Mouse (Mus musculus): ENCODE measurements around the gene Ccna1.

Ccna1 gene

GRCm38 (mm10) chr3:55055038-55055746 is at the start of gene Ccna1:
Gene Ccna1 (minus strand): TSS chr3:55055501.
- DNase-seq (ENCODE audit: low spot score in 2 of 2): peak in 1 of 2 experiments; percentile 11

GRCm38 (mm10) chr3:55101092-55101491 is 45.8 kb upstream of the Ccna1 start:
- DNase-seq (ENCODE audit: low spot score in 2 of 2): no peak

GRCm38 (mm10) chr3:55098990-55099389 is 43.7 kb upstream of the Ccna1 start:
- no peak for DNase-seq (ENCODE audit: low spot score in 2 of 2)

DNA sequence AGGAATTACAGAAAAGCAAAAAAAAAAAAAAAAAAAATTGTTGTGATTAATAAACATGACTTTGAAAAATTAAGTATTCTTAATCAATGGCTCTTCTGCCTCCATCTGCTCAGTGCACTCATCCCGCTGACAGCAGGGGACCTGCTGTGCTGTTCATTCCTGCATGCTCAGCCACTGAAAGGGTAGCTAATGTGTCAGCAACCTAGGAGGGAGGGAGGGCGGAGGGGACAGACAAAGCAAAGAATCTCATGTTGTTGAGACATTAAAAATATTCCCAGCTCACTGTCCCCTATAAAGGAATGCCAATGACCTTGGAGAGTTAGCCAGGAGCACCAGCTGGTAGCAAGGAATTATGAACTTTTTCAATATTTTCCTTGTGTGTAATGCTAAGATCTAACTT is 42.7 kb upstream of the Ccna1 start:
- no peak for DNase-seq (ENCODE audit: low spot score in 2 of 2)

DNA sequence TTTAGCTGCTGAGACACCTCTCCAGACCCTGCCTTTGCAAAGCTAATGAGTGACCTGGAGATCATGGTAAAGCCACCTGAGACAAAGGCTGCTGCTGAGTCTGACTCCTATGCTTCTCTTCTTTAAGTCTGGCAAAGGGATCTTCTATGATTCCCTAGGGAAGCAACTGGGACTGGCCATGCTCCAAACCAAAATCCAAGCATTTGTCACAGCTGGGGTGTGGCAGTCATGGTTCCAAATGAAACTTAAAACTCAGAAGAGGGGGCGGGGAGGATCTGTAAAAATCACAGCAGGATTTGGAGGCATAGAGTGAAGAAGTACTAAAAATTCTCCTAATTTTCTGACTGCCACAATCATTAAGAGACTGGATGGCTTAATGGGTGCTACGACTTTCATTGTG is 41.9 kb upstream of the Ccna1 start:
- no peak for DNase-seq (ENCODE audit: low spot score in 2 of 2)

GRCm38 (mm10) chr3:55096655-55097005 is 41.3 kb upstream of the Ccna1 start:
- no peak for DNase-seq (ENCODE audit: low spot score in 2 of 2)

DNA sequence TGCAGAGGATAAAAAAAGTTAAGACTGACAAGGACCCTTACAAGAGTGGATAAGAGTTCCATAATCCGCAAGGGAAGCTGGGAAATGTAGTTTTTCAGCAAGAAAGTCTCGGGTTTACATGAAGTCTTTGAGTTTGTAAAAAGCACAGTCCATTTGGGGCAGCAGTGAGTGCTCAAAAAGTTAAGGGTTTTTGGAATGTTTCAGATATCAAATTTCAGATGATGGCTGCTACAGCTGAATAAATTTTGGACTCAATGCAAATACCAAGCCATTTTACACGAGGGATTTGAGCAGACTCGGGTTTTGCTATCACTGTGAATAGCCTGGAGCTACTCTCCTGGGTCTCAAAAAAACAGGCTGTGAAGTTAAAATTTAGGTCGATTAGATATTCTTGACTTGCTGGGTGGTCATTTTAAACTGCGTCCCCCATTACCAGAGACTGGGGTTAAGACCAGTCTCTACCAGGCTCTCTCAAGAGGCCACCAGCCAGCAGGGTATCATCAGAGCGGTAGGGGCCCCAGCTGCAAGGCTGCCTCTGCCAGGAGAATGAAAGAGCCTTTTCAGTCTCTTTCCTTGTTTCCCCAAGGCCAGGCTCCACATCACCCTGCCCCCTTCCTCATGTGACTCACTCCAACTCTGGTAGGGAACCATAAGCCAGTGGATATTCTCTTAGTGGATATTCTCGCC is 40.8 kb upstream of the Ccna1 start:
- no peak for DNase-seq (ENCODE audit: low spot score in 2 of 2)

DNA sequence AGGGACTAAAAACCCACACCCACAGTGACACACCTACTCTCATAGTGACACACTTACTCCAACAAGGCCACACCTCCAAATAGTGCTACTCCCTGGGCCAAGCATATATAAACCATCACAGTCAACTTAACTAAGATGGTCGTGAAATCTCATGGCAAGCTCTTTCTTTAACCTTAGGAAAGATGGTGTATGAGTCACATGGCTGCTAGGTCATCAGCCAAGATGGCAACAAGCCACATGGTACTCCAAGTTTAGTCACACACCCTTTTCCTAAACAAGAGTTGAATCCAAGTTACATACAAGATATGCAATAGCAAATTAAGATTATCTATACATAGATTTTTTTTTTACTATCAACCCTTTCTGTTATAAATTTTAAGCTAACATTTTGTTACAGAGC is 37.9 kb upstream of the Ccna1 start:
- no peak for DNase-seq (ENCODE audit: low spot score in 2 of 2)

DNA sequence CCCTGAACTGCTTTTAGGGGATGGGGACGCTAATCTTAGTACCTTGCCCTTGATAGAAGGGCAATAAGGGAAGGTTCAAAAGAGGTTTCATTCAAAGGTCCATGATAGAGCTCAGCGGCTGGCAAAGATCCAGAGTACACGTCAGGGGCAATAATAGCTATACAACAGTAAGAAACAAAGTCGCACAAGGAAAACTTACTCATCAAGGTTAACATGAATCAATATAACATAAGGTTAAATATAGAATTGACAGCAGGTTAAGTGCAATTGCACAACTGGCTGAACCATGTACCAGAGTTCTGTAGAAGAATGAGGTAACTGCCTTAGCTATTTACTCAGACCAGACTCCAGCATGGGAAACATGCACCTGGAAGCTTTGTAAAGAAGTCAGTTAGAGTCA is 34.0 kb upstream of the Ccna1 start:
- no peak for DNase-seq (ENCODE audit: low spot score in 2 of 2)

- no peak for DNase-seq (ENCODE audit: low spot score in 2 of 2)
These were observed 33.5 kb upstream of the Ccna1 start for GRCm38 (mm10) chr3:55088843-55089242.

DNA sequence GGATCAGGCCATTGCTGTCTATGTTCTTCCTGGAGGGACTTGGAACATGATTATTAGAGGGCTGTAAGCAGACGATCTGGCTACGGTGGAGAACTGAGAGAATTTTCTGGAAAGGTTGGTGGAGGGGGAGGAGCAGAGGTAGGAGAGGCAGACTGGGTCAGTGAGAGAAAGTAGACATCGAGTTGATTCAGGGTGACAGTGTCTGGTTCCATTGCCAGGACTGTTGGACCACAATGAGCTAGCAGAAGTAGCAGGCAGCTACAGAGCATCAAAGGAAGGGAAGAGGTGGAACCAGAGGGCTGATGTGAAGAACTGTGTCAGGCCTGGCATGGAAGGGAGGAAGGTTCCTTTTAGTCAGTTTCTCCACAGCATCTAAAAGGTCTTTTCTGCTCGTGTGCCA is 33.1 kb upstream of the Ccna1 start:
- DNase-seq (ENCODE audit: low spot score in 2 of 2): no peak

DNA sequence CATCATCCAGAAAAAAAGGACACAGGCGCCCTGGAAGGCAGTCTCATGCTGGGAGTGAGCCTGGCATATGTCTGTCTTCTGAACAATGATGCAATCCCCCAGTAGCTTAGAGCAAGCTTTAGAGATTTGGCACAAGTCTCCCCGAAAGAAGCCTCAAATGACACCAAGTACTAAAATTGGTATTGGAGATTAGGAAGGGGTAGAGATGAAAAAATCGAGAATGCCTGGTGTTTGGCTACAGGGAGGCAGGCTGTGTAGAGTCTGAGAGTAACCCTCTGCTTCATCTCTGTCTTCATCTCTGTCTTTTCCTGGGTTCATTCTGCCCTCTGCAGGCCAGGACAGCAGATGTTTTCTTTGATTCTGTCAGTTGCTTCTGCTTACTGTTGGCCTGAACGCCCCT is 32.1 kb upstream of the Ccna1 start:
- no peak for DNase-seq (ENCODE audit: low spot score in 2 of 2)

DNA sequence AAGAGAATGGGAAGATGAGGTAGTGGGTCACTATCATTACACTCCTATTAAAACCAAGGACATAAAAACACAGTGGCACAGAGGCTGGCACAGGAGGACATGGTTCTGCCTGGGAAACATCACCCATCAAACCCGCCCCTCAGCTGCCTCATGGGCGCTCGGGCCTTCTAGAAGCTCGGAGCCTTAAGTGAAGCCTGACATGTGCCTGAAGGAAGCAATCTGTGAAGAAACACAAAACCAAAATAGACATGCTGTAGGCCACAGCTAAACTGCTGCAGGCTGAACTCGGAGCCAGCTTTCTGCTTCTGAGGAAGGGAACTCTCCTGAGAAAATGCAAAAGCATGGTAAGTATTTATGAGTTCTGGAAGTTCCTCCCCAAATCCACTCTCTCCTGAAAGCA is 31.6 kb upstream of the Ccna1 start:
- no peak for DNase-seq (ENCODE audit: low spot score in 2 of 2)

DNA sequence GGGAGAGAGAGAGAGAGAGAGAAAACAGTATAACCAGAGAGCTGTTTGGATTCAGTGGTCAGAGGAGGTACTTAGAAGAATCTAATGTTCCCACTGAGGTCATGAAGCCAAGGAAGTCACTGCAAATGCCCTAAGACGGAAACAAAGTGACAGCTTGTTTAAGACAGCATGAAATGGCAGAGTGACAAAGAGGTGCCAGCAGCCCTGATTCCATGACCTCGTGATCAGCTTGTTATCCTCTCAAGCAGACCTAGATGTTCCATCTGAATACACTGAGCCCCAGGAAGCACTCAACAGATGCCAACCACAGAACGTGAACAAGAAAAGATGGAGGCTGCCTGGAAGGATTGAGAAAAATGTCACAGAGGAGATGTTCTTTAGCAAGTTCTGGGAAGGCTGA is 30.4 kb upstream of the Ccna1 start:
- no peak for DNase-seq (ENCODE audit: low spot score in 2 of 2)

GRCm38 (mm10) chr3:55084781-55085180 is 29.5 kb upstream of the Ccna1 start:
- no peak for DNase-seq (ENCODE audit: low spot score in 2 of 2)

- peak; percentile 12 to 69 for DNase-seq (ENCODE audit: low spot score in 2 of 2)
These were observed 24.8 kb upstream of the Ccna1 start for GRCm38 (mm10) chr3:55080055-55080454.

DNA sequence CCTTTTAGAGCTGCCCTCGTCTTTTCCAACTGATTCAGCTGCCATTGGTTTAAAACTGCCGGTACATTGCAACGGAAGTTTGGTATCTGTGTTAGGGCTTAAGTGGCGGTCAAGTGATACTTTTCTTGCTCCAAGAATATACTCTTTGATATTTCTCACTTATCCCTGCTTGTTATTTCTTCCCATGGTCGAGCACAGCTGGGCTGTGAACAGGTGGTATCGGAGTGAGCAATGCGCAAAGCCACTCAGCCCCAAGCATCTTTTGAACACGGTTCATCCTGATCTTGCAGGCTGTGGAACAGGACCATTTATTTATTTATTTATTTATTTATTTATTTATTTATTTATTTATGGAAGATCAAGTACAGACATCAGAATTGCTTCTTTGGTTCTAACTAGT is 24.3 kb upstream of the Ccna1 start:
- DNase-seq (ENCODE audit: low spot score in 2 of 2): no peak

DNA sequence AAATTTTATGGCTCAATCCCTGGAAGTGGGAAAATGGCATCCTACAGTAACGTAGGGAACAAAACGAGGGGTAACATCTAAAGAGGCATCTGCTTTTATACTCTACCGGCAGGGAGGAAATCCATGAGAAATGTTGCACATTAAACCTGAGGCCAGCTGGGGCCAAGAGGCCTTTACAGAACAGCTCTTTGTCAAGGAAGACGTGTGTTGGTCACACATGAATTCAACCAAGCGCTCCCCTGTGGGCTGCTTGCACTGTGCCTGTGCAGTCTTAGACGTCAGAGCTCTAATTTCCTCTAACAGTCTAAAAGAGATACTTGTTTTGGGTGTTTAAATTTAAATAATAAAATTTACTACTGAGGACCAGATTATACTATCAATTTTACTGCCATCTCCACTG is 22.9 kb upstream of the Ccna1 start:
- no peak for DNase-seq (ENCODE audit: low spot score in 2 of 2)

DNA sequence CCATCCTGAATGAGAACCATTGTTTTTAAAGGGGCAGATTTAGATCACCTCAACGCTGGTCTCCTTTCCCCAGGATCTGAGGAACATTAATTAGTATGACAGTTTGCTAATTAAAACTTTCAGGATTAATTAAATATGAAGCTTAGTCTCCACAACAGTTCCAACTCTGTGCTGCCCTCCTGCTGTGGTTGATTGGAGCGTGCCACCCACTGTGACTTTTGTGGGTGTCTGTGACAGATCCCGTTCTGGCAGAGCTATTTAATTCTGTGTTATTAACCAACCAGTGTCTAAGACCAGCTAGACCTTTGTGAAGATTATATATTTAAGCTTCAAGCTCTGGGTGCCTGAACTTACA is 20.0 kb upstream of the Ccna1 start:
- DNase-seq (ENCODE audit: low spot score in 2 of 2): no peak

GRCm38 (mm10) chr3:55074576-55075293 is 19.4 kb upstream of the Ccna1 start:
- DNase-seq (ENCODE audit: low spot score in 2 of 2): no peak

GRCm38 (mm10) chr3:55067791-55068434 is 12.6 kb upstream of the Ccna1 start:
- no peak for DNase-seq (ENCODE audit: low spot score in 2 of 2)

DNA sequence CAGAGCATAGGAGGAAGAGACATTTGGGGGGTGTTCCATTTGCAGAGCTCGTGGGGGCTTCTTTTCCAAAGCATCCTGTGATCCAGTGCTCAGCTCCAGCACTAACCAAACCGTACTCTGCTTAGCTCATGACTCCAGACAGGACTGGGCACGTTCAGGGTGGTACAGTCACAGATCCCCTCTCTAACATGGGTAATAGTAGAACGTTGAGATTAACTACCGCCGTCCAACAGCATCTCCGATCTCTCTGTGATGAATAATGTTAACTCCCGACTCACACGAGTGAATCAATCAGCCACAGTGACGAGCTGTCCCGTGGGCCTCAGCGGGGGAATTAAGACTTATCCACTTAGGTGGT is 11.3 kb upstream of the Ccna1 start:
- DNase-seq (ENCODE audit: low spot score in 2 of 2): no peak

Measured in thymus, postnatal 10 days (tissue).